Mouse (Mus musculus) erythroblast, embryonic 14.5 days (primary cell): Measurements from ENCODE around the gene Cnot10.

Source experiments
- GATA1 ChIP-seq: IDR thresholded peaks from 2 replicates; pipeline ENCODE4 v1.6.1; 2012; ENCODE audit warnings: low read length, inconsistent platforms, mixed read lengths
- TAL1 ChIP-seq: IDR thresholded peaks from 3 replicates; pipeline ENCODE4 v1.6.1; 2012; ENCODE audit warnings: low read length, inconsistent platforms, mixed read lengths

DNA sequence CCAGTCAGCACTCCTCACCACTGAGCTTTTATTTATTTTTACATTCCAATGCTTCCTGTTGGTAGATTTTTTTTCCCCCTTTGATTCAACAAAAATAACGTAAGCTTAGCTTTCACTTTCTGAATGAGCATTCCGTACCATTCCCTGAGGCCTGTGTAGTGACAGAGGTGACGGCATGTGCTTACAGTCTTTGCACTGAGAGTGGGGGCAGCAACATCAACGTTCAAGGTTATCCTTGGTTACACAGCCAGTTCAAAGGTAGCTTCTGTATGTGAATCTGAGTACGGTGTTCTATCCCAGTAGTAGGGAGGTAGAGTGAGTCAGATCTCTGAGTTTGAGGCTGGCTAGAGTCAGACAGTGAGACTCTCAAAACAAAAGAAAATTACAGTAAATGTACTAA lies 18.8 kb downstream of the Cnot10 start:
- TF ChIP-seq GATA1 = no peak
- no peak for TF ChIP-seq TAL1
